Mouse (Mus musculus) embryonic fibroblast, embryonic 13.5 days (primary cell): ENCODE results near the gene Jmjd1c. TPM values are rescaled to one million over a fixed set of nuclear protein-coding genes. Genes with fewer than 3 reads are reported as not detected.

ENCODE experiments used
- H3K27ac ChIP-seq: 2 replicates; pipeline ENCODE4 v1.5.1; 2012; ENCODE audit warnings: low read length, control low read depth, inconsistent platforms; ENCODE audit not compliant: insufficient read depth
- H3K4me1 ChIP-seq: 2 replicates; pipeline ENCODE4 v1.6.1; 2011; ENCODE audit warnings: low read length; ENCODE audit not compliant: control insufficient read depth, insufficient read depth
- H3K4me3 ChIP-seq: 2 replicates; pipeline ENCODE4 v1.5.1; 2011; ENCODE audit warnings: mild to moderate bottlenecking, control low read depth, low read length; ENCODE audit not compliant: insufficient read depth
- CTCF ChIP-seq: IDR thresholded peaks from 2 replicates; pipeline ENCODE4 v1.5.1; 2011; ENCODE audit warnings: mild to moderate bottlenecking, control low read depth, low read length, moderate library complexity, borderline replicate concordance; ENCODE audit not compliant: insufficient read depth
- POLR2A ChIP-seq: IDR thresholded peaks from 2 replicates; pipeline ENCODE4 v1.6.1; 2011; ENCODE audit warnings: low read depth, mild to moderate bottlenecking, control low read depth, low read length, moderate library complexity
- polyA plus RNA-seq: library from polyadenylated mRNA; stranded (reverse); fragments of >200 nt; gene quantifications from 2 replicates; pipeline ENCODE4 v1.2.4, GENCODE M21; 2011; ENCODE audit warnings: low read depth; ENCODE audit not compliant: missing spikeins, insufficient read length

Jmjd1c gene
- polyA plus RNA-seq, 1 experiment: 40.2 TPM

DNA sequence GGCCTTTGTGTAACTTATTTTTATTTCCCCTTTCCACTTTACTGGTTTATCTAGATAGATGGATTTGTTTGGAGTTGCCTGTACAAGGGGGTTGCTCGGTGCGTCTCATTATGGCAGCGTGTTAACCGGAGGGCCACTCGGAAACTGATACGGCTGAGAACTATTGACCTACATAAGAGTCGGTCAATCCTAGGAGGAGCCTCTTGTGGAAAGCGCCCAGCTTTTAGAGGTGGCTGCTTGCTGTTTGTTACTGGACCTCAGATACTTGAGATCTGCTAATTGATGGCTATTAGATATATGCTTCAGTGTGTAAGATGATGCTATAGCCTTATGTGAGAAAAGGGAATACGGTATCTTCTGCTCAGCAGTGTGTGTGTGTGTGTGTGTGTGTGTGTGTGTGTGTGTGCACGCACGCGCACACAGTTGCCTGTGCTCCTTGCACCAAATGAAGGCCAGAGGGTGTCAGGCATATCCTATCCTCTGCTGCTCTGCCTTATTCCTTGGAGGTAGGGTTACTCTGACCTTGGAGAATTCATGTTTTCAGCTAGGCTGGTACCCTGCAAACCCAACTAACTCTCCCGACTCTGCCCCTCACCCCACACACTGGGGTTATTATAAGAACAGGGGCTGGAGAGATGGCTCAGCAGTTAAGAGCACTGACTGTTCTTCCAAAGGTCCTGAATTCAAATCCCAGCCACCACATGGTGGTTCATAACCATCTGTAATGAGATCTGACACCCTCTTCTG is 3.4 kb downstream of the Jmjd1c start:
- peaks cover 16% of the 10 kb centered on the region for H3K4me1 ChIP-seq
- TF ChIP-seq POLR2A (no peak), CTCF (no peak)
- H3K27ac ChIP-seq: no peak overlapping the region
- no peak overlapping the region for H3K4me3 ChIP-seq

DNA sequence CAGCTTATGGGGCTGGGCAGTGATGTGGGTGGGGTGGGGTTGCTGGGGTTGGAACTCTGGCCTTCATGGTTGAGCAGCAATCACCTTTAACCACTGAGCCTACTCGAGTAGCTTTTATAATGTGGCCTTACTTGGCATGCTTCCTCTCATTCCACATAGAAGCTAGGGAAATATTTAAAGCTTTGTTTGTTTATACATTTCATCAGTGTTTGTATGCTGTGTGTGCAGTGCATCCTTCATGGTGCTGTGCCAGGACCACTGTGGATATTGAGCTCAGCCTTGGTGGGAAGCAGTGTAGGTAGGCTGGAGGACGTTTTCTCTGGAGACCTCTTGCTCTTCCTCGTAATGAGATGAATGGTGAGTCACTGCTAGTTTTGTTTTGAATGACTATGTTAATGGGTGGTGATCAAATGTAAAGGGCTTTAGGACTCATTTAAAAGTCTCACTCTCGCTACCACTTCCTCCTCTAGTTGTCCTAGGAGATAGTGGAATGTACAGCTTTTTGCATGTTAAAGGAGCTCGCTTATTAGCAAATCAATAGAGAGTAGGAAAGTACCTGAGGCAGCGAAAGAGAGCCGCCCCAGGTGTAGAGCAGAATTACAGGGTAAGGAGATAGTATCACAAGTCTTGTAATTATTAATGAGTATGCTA is 4.2 kb downstream of the Jmjd1c start:
- Histone ChIP-seq H3K4me1 (peaks cover 16% of the 10 kb centered on the region), H3K27ac (no peak overlapping the region), H3K4me3 (no peak overlapping the region)
- TF ChIP-seq POLR2A: no peak
- no peak for TF ChIP-seq CTCF

DNA sequence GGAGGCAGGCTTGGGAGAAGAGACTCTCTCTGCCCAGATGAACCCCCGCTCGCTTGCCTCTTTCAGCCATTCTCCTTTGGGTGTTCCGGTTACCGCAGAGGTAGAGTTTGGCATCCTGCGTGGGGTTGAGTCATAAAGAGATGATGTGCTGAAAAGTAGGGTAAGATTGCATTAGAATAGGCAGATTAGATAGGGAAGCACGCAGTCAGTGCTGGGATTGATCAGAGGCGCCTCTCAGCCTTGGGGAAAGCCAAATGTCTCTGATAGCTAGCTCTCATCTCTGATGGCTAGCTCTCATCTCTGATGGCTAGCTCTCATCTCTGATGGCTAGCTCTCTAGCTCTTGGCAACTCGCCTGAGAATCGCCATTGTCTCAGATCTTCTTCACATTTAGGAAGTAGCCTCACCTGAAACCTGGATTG is 4.9 kb downstream of the Jmjd1c start:
- Histone ChIP-seq H3K27ac (no peak overlapping the region), H3K4me3 (no peak overlapping the region), H3K4me1 (peaks cover 16% of the 10 kb centered on the region)
- TF ChIP-seq POLR2A: no peak
- TF ChIP-seq CTCF: no peak

DNA sequence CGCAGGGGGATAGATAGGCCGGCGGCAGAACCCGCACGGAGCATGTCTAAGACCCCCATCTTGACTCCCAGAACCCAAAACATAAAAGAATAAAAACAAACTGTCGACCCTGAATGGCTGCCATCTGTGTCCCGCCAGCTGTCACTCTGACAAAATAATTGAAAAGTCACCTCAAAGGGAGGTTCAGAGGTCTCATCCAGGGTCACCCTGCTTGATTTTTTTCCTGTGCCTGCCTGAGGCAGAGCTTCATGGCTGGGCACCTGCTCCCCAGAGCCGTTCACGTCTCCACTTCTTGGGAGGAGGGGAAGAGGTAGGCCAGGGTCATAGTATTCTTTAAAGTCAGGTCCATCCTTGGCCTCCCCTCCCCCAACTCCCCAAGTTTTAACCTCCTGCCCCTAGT is 8.6 kb downstream of the Jmjd1c start:
- H3K27ac ChIP-seq: no peak overlapping the region
- peaks cover 16% of the 10 kb centered on the region for H3K4me1 ChIP-seq
- TF ChIP-seq POLR2A: no peak
- no peak for TF ChIP-seq CTCF
- H3K4me3 ChIP-seq: no peak overlapping the region

DNA sequence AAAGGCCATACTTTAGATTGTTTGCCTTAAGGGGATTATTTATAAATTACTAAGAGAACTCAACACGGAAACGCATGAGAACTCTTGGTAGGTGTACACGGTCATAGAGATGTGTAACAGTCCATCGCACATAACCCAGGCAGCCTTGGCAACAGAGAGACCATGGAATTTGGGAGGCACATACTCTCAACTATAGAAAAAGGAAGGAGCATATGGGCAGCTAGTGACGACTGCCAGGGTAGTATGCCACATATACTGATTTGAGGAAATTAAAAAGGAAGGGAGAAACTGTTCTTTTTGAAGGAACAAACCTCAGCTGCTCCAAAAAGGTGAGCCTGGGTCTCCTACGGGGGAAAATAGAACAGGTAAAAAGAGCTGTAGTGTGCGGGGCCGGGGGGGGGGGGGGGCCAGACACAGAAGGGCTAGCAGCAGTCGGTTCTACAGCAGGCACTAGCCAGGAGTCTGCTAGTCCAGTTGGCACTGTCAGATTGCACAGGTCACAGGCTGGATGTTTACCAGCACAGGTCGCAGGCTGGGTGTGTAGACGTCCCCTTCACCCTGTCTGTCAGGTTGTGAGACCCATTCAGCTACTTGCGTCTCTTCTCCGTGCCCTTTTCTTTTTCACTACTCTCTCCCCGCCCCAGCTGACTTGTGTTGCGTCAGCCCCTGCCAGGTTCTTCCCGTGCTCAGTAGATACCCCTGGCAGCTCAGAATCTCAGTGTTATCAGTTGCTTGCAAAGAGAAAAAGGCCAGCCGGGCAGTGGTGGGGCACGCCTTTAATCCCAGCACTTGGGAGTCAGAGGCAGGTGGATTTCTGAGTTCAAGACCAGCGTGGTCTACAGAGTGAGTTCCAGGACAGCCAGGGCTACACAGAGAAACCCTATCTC is 9.6 kb downstream of the Jmjd1c start:
- Histone ChIP-seq H3K4me1 (peaks cover 13% of the 10 kb centered on the region), H3K4me3 (no peak overlapping the region), H3K27ac (no peak overlapping the region)
- TF ChIP-seq CTCF: no peak
- no peak for TF ChIP-seq POLR2A

DNA sequence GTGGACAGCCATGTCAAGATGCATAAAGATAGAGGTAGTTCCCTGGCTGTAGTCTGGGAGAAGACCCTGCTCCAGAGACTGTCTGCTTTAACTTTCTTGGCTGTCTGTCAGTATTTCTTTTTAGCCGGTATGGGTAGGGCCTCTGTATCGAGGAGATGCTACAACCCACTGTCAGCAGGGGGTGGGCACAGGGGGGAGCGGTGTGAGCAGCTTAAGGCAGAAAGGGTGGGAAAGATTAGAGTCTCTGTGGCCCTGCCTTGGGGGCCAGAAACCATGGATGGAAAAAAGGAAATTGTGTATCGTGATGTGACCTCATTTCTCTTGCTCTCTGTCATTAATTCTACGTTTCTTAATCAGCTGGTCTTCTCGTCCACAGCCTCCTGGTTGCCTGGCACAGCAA is 10.5 kb downstream of the Jmjd1c start:
- no peak overlapping the region for H3K27ac ChIP-seq
- TF ChIP-seq POLR2A (no peak), CTCF (no peak)
- no peak overlapping the region for H3K4me3 ChIP-seq
- peaks cover 17% of the 10 kb centered on the region for H3K4me1 ChIP-seq

DNA sequence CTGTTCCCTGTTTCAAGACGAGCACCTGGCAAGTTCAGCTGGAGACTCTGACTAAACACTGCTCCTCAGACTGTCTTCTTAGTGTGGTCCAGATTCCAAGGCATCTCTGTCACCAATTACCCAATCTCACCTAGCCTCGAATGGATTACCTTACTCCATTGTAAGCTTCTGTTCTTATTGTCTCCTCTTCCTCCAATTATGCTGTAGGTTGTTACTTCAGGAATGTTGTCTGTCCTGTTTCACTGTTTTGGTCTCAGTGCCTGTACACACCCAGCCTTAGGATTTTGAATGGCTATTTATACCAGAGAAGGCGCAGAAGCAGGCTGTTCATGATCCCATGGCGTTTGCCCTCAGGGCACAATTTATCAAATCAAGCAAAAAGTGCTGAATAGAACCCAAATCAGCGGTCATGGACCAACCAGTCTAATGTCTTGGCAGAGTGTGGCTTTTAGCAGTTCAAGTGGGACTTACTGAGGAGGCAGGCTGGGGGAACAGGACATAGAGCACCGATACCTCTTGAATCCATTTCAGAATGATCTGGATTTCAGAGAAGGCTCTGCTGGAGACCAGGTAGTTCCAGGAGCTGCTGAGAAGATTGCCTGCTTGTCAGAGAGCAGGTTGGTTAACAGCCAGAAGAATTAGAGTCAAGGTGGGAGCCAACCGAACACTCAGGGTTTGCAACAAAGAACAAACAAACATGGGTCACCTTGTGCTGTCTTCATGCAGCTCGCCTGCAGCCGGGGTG is 11.3 kb downstream of the Jmjd1c start:
- peaks cover 17% of the 10 kb centered on the region for H3K4me1 ChIP-seq
- TF ChIP-seq POLR2A (no peak), CTCF (no peak)
- H3K27ac ChIP-seq: no peak overlapping the region
- no peak overlapping the region for H3K4me3 ChIP-seq

DNA sequence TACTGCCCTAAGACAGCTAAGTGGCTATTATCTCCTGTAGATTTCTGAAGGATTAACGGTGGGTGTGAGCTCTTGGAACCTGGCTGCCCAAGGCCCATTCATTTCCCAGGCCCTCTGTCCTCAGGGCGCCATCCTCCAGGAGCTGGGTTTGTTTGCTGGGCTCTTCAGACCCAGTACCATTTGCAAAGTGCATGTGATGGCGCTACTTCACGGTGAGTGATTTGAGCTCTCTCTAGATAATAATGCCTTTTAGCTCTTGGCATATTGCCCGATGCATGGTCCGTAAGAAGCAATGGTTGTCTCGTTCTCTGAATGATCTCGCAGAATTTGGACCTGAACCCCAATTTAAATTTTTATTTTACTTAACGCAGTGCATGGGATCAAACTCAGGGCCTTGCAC is 12.2 kb downstream of the Jmjd1c start:
- Histone ChIP-seq H3K27ac (no peak overlapping the region), H3K4me3 (no peak overlapping the region), H3K4me1 (peaks cover 11% of the 10 kb centered on the region)
- TF ChIP-seq CTCF: no peak
- no peak for TF ChIP-seq POLR2A

DNA sequence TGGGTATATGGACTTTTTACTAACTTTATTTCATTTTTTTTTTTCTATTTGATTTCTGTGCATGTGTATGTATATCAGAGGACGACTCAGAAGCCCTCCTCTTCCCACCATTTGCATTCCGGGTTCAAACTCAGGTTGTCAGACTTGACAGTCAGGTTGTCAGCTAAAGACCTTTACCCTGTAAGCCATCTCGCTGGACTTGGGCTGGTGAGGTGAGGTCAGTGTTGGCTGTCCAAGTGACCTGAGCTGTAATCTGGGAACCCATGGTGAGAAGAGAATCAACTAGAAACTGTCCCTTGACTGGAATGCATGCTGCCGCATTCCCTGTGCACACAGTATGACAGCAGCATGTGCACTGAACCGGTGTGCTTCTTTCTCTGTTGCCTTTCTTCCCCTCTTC is 13.7 kb downstream of the Jmjd1c start:
- Histone ChIP-seq H3K4me1 (peaks cover 4% of the 10 kb centered on the region), H3K4me3 (no peak overlapping the region), H3K27ac (no peak overlapping the region)
- no peak for TF ChIP-seq CTCF
- TF ChIP-seq POLR2A: no peak
